ENCODE assay signal across 9 mouse cellular contexts in the genomic region with DNA sequence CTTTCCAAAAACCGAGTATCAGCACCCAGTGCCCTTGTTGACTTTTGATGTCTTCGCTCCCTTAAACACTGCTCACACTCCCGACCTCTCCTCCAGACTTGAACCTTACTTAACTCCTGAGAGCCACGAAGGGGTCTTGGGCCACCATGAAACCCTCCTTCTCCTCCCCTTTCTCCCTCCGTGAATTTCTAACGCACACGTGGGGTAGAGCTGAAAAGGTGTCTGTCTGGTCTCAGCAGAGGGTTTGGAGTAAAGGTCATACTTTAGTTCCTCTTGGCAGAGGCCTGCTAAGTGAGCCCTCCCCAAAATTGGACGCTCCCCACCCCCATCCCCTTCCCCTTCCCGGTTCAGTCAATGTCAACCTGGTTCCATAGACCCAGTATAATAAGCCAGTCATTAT. TPM values are rescaled to one million over a fixed set of nuclear protein-coding genes. Genes with fewer than 3 reads are reported as not detected.
A peak's percentile ranks its signal among the peaks of the same experiment; 100 is the strongest.
DNase-seq lines count a peak whose midpoint lies in the region; ATAC-seq and TF ChIP-seq lines count a peak whose summit lies in the region.
"Had no signal": no experiment of that assay in that cellular context is flagged by ENCODE, and none has a peak within 500 bp of the region (broad histone marks: within the 10 kb centered on the region; RNA-seq: fewer than 3 reads in every experiment).

No protein-coding gene starts in this region.

- peak; percentile 4 to 18 for DNase-seq in spleen, adult 2 months (ENCODE audit: low read depth in 1 of 2, low spot score in 2 of 2)
- DNase-seq in spleen, postnatal 10 days (ENCODE audit: low spot score in 2 of 2) = no peak
- no peak for DNase-seq in layer of hippocampus, adult 11-12 months (ENCODE audit: low spot score)
- DNase-seq in left cerebral cortex, postnatal 25 days (ENCODE audit: low spot score in 2 of 2) = no peak
- no peak for DNase-seq in thymus, postnatal 4 days

- peak overlapping the region; percentile 91 for H3K27ac ChIP-seq in spleen, adult 2 months (ENCODE audit: insufficient read depth, low read length)
- H3K27ac ChIP-seq in embryonic fibroblast, embryonic 13.5 days (ENCODE audit: insufficient read depth, low read length) = peak overlapping the region; percentile 39; the same call in 1 of the 2 replicates
- H3K27ac ChIP-seq in intestine, embryonic 16.5 days (ENCODE audit: low read length) = peak overlapping the region; percentile 92
- H3K27ac ChIP-seq in lung, embryonic 15.5 days = peak overlapping the region; percentile 82

- peak overlapping the region; percentile 71 for H3K4me3 ChIP-seq in spleen, adult 2 months (ENCODE audit: extremely low read depth, insufficient read depth, insufficient read length)
- peak overlapping the region; percentile 80 for H3K4me3 ChIP-seq in embryonic fibroblast, embryonic 13.5 days (ENCODE audit: insufficient read depth, low read length)
- peak overlapping the region; percentile 92 for H3K4me3 ChIP-seq in intestine, embryonic 16.5 days (ENCODE audit: low read length)
- H3K4me3 ChIP-seq in lung, embryonic 15.5 days = peak overlapping the region; percentile 84

- WGBS in spleen, adult 2 months = 3% methylated on average over 9 of the region's 9 CpGs
- under 1% methylated on average over 9 of the region's 9 CpGs for WGBS in intestine, embryonic 16.5 days
- 2% methylated on average over 9 of the region's 9 CpGs for WGBS in lung, embryonic 15.5 days

- H3K27me3 ChIP-seq in spleen, adult 2 months (ENCODE audit: control insufficient read depth, insufficient read depth, low read length) = no peaks in the 10 kb centered on the region
- no peaks in the 10 kb centered on the region for H3K27me3 ChIP-seq in intestine, embryonic 16.5 days (replicated peaks; ENCODE audit: control insufficient read depth, insufficient read depth, low read length)
- no peaks in the 10 kb centered on the region for H3K27me3 ChIP-seq in lung, embryonic 15.5 days

- intact Hi-C loops in left cerebral cortex, postnatal 25 days (cut with DNase I) = loop anchor here (2.0 to 5.0 kb wide), 3 partner anchors 96 to 224 kb away; a partner anchor contains a TSS

- no peaks in the 10 kb centered on the region for H3K4me1 ChIP-seq in spleen, adult 2 months (ENCODE audit: control insufficient read depth, insufficient read depth, insufficient read length)
- H3K4me1 ChIP-seq in embryonic fibroblast, embryonic 13.5 days (ENCODE audit: control insufficient read depth, insufficient read depth, low read length) = no peaks in the 10 kb centered on the region
- peaks cover 3% of the 10 kb centered on the region; the same call in 1 of the 2 replicates for H3K4me1 ChIP-seq in intestine, embryonic 16.5 days (ENCODE audit: control insufficient read depth, insufficient read depth, low read length)
- H3K4me1 ChIP-seq in lung, embryonic 15.5 days = peaks cover 11% of the 10 kb centered on the region

- TF ChIP-seq POLR2A in spleen, adult 2 months (IDR thresholded peaks at IDR 0.05; ENCODE audit: low read depth, low read length) = no peak
- TF ChIP-seq POLR2A in embryonic fibroblast, embryonic 13.5 days (IDR thresholded peaks at IDR 0.05; ENCODE audit: low read depth, low read length) = no peak

- no peaks in the 10 kb centered on the region for H3K9me3 ChIP-seq in intestine, embryonic 16.5 days (ENCODE audit: control insufficient read depth, low read length)
- H3K9me3 ChIP-seq in lung, embryonic 15.5 days = no peaks in the 10 kb centered on the region

- ATAC-seq in intestine, embryonic 16.5 days = no peak
- no peak for ATAC-seq in lung, embryonic 15.5 days (ENCODE audit: borderline replicate concordance, extremely low read depth, low FRiP score, low TSS enrichment)

- H3K36me3 ChIP-seq in spleen, adult 2 months (ENCODE audit: control insufficient read depth, insufficient read depth, low read length) = no peaks in the 10 kb centered on the region
- H3K36me3 ChIP-seq in intestine, embryonic 16.5 days (ENCODE audit: control insufficient read depth, insufficient read depth, low read length) = no peaks in the 10 kb centered on the region
- H3K36me3 ChIP-seq in lung, embryonic 15.5 days = no peaks in the 10 kb centered on the region

- peak overlapping the region; percentile 85 for H3K9ac ChIP-seq in intestine, embryonic 16.5 days (ENCODE audit: low read depth, low read length)
- peak overlapping the region; percentile 78 for H3K9ac ChIP-seq in lung, embryonic 15.5 days

- TF ChIP-seq CTCF in spleen, adult 2 months (IDR thresholded peaks at IDR 0.05; ENCODE audit: extremely low read depth, insufficient read depth, insufficient read length, insufficient replicate concordance) = no peak
- no peak for TF ChIP-seq CTCF in embryonic fibroblast, embryonic 13.5 days (IDR thresholded peaks at IDR 0.05; ENCODE audit: borderline replicate concordance, insufficient read depth, low read length)

- peak overlapping the region; percentile 65 for H3K4me2 ChIP-seq in intestine, embryonic 16.5 days (ENCODE audit: low read depth, low read length)
- H3K4me2 ChIP-seq in lung, embryonic 15.5 days = peak overlapping the region; percentile 76

RNA-seq across cellular contexts. Expression of a gene that starts 1.2 kb away (rescaled TPM):
- polyA plus RNA-seq in spleen, adult 2 months (2012; rRNA removed) = 21.6 and 28.6 TPM in 2 replicates
- polyA plus RNA-seq in embryonic fibroblast, embryonic 13.5 days (2011; ENCODE audit: insufficient read length, low read depth, missing spikeins) = 38.6 and 55.9 TPM in 2 replicates
- 154 and 156 TPM in 2 replicates for polyA plus RNA-seq in intestine, embryonic 16.5 days (2015; fragmentation: Nextera tagmentation; extraction: Ambion mirVana)
- polyA plus RNA-seq in lung, embryonic 15.5 days (2015; fragmentation: Nextera tagmentation; extraction: Ambion mirVana) = 120 and 130 TPM in 2 replicates
- total RNA-seq in left cerebral cortex, postnatal 25 days (2021) = 100 to 1,000 TPM; 126 to 141 TPM

RNA-seq across cellular contexts. Expression of a gene that starts 1.4 kb away (rescaled TPM):
- 9.7 and 10.4 TPM in 2 replicates for polyA plus RNA-seq in spleen, adult 2 months (2012; rRNA removed)
- polyA plus RNA-seq in embryonic fibroblast, embryonic 13.5 days (2011; ENCODE audit: insufficient read length, low read depth, missing spikeins) = 36.3 and 43.2 TPM in 2 replicates
- polyA plus RNA-seq in intestine, embryonic 16.5 days (2015; fragmentation: Nextera tagmentation; extraction: Ambion mirVana) = 10.1 and 10.7 TPM in 2 replicates
- polyA plus RNA-seq in lung, embryonic 15.5 days (2015; fragmentation: Nextera tagmentation; extraction: Ambion mirVana) = 11.3 and 13.5 TPM in 2 replicates
- total RNA-seq in left cerebral cortex, postnatal 25 days (2021) = 100 to 1,000 TPM in 1 of 2 experiments, 10 to 100 TPM in 1; 90.9 to 101 TPM

RNA-seq across cellular contexts. Expression of a gene that starts 23.3 kb away (rescaled TPM):
- polyA plus RNA-seq in spleen, adult 2 months (2012; rRNA removed) = 0.06 TPM in 1 of 2 replicates, not detected in the other
- not detected in 2 replicates for polyA plus RNA-seq in embryonic fibroblast, embryonic 13.5 days (2011; ENCODE audit: insufficient read length, low read depth, missing spikeins)
- not detected in 2 replicates for polyA plus RNA-seq in intestine, embryonic 16.5 days (2015; fragmentation: Nextera tagmentation; extraction: Ambion mirVana)
- 0.08 TPM in 1 of 2 replicates, not detected in the other for polyA plus RNA-seq in lung, embryonic 15.5 days (2015; fragmentation: Nextera tagmentation; extraction: Ambion mirVana)
- under 1 TPM; 0.41 to 0.71 TPM for total RNA-seq in left cerebral cortex, postnatal 25 days (2021)
- total RNA-seq: common myeloid progenitor, adult 5-6 weeks had no signal

Comparison
In these comparisons a context has a peak if more than half of its experiments do, and no peak if none do; other contexts are left out.
1. DNase-seq: peak in spleen, adult 2 months (2 of 2); none in spleen, postnatal 10 days (0 of 2), layer of hippocampus, adult 11-12 months (single experiment), left cerebral cortex, postnatal 25 days (0 of 2) and thymus, postnatal 4 days (single experiment).
2. H3K27ac ChIP-seq: peak in every context shown above with its lines; median percentile 92 in intestine, embryonic 16.5 days; 91 in spleen, adult 2 months; 82 in lung, embryonic 15.5 days; 39 in embryonic fibroblast, embryonic 13.5 days.
3. Peak in every context shown above with its lines, with median percentiles within 50 percentile points of each other: H3K4me3 ChIP-seq.